Mouse (Mus musculus): ENCODE measurements around the gene Trpv3. TPM values are rescaled to one million over a fixed set of nuclear protein-coding genes. Genes with fewer than 3 reads are reported as not detected.

Gene Trpv3
- 0.21 and 0.26 TPM in 2 replicates for polyA plus RNA-seq (2012; rRNA removed; ENCODE audit: low replicate concordance)

DNA sequence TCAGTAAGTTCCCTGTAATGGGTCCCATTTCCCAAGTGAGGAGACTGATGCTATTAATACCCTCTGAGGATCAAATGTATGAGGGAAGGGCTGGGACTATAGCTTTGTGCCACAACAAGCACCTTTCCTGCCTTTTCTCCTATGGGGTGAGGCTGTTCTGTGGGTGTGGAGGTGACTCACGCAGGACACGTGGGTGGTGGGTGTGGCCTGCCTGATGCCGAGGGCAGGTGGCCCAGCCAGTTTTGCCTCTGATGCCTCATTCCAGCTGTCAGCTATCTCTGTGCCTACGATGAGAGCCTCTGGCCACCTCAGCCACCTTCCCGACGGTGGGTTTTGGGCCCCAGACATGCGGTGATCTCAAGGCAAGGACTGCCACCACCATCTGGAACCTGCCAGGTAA, at the start of gene Trpv3:
TSS of gene Trpv3 (plus strand) at position 122 of the 400 bp plus-strand sequence.

DNA sequence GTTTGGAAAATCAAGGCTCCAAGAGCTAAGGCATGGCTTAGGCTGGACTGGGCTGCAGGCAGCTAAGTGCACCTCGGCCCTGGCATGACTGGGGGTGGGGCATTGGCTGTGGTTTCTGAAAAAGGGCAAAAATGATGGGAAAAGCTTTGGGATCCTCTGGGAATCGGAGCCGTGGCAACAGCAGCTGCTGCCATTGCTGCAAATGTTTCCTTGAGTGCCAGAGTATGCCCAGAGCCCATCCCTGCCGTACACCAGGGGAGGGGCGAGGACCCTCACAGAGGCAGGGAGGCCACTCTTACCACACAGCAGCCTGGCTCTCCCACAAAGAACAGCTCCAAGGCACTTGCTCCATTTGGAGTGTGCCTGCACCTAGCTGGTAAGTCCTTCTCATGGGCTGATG, 33.2 kb upstream of the Trpv3 start, which contains the start of gene Trpv1:
TSS of gene Trpv1 (plus strand) at position 301 of the 400 bp plus-strand sequence.

DNA sequence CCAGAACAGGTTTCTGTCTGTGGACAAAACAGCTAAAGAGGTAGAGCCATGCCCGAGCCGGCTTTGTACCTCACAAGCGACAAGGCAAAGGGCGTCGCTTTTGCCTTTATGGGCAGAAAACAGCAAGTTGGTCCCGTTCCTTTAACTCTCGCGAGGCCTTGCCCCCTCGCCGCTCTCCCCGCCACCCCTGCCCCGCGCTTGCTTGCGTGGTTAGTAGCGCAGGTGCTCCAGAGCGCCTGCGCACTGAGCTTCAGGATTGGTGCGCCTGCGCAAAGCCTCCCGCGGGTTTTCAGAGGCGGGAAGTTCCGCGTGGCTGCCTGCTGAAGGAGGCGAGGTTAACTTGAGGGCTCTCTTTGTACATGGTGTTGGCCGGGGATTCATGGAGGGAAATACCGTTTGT, 62.3 kb downstream of the Trpv3 start, which contains the start of the genes Aspa, Gm49340 and Spata22:
TSS of gene Aspa (minus strand) at position 155 of the 400 bp plus-strand sequence.
TSS of gene Gm49340 (plus strand) at position 300 of the 400 bp plus-strand sequence.
TSS of gene Spata22 (plus strand) at position 300 of the 400 bp plus-strand sequence.

Other genes with a start within 250 kb of the Trpv3 start
- 3.4 and 9.3 TPM in 2 replicates for gene Camkk1, start 248.4 kb upstream of the Trpv3 start, polyA plus RNA-seq (2012; rRNA removed; ENCODE audit: low replicate concordance)
- 2.3 and 4.2 TPM in 2 replicates for gene Ncbp3, start 219.6 kb upstream of the Trpv3 start, polyA plus RNA-seq (2012; rRNA removed; ENCODE audit: low replicate concordance)
- gene Itgae, start 176.8 kb upstream of the Trpv3 start, polyA plus RNA-seq (2012; rRNA removed; ENCODE audit: low replicate concordance), result 2.6 and 2.8 TPM in 2 replicates
- gene Haspin, start 129.1 kb upstream of the Trpv3 start, polyA plus RNA-seq (2012; rRNA removed; ENCODE audit: low replicate concordance), result 0.26 and 1.9 TPM in 2 replicates
- 5.5 and 9.3 TPM in 2 replicates for gene P2rx5, start 107.0 kb upstream of the Trpv3 start, polyA plus RNA-seq (2012; rRNA removed; ENCODE audit: low replicate concordance)
- gene Emc6, start 90.4 kb upstream of the Trpv3 start, polyA plus RNA-seq (2012; rRNA removed; ENCODE audit: low replicate concordance), result 74.8 and 94.3 TPM in 2 replicates
- 127 and 170 TPM in 2 replicates for gene Tax1bp3, start 90.3 kb upstream of the Trpv3 start, polyA plus RNA-seq (2012; rRNA removed; ENCODE audit: low replicate concordance)
- gene Ctns, start 68.3 kb upstream of the Trpv3 start, polyA plus RNA-seq (2012; rRNA removed; ENCODE audit: low replicate concordance), result 22.1 and 23.4 TPM in 2 replicates
- 9.3 and 15.2 TPM in 2 replicates for gene Shpk, start 67.9 kb upstream of the Trpv3 start, polyA plus RNA-seq (2012; rRNA removed; ENCODE audit: low replicate concordance)
- 2.9 and 6.3 TPM in 2 replicates for gene Trpv1, start 33.1 kb upstream of the Trpv3 start, polyA plus RNA-seq (2012; rRNA removed; ENCODE audit: low replicate concordance)
- gene Aspa, start 62.2 kb downstream of the Trpv3 start, polyA plus RNA-seq (2012; rRNA removed; ENCODE audit: low replicate concordance), result 11.1 and 23.5 TPM in 2 replicates
- 0.06 TPM in 1 of 2 replicates, not detected in the other for gene Gm49340, start 62.4 kb downstream of the Trpv3 start, polyA plus RNA-seq (2012; rRNA removed; ENCODE audit: low replicate concordance)
- gene Spata22, start 62.4 kb downstream of the Trpv3 start, polyA plus RNA-seq (2012; rRNA removed; ENCODE audit: low replicate concordance), result 0.33 and 0.34 TPM in 2 replicates
- gene Olfr20, start 83.4 kb downstream of the Trpv3 start, polyA plus RNA-seq (2012; rRNA removed; ENCODE audit: low replicate concordance), result 0.46 and 0.77 TPM in 2 replicates
- not detected in 2 replicates for gene Olfr376, start 103.9 kb downstream of the Trpv3 start, polyA plus RNA-seq (2012; rRNA removed; ENCODE audit: low replicate concordance)
- gene Olfr1, start 132.2 kb downstream of the Trpv3 start, polyA plus RNA-seq (2012; rRNA removed; ENCODE audit: low replicate concordance), result not detected in 2 replicates
- gene Olfr378, start 161.1 kb downstream of the Trpv3 start, polyA plus RNA-seq (2012; rRNA removed; ENCODE audit: low replicate concordance), result not detected in 2 replicates
- not detected in 2 replicates for gene Olfr380, start 190.1 kb downstream of the Trpv3 start, polyA plus RNA-seq (2012; rRNA removed; ENCODE audit: low replicate concordance)
- gene Olfr381, start 224.2 kb downstream of the Trpv3 start, polyA plus RNA-seq (2012; rRNA removed; ENCODE audit: low replicate concordance), result not detected in 2 replicates
- gene Olfr382, start 249.8 kb downstream of the Trpv3 start, polyA plus RNA-seq (2012; rRNA removed; ENCODE audit: low replicate concordance), result not detected in 2 replicates